Mouse (Mus musculus): ENCODE measurements around the gene Zswim3. TPM values are rescaled to one million over a fixed set of nuclear protein-coding genes. Genes with fewer than 3 reads are reported as not detected.

The Zswim3 gene
- total RNA-seq, 2 experiments from 2014 or later = 2.3 to 3.4 TPM

Other genes with a start within 250 kb of the Zswim3 start
- not detected in 2 replicates for gene Wfdc2, start 242.7 kb upstream of the Zswim3 start, total RNA-seq (2015)
- not detected in 2 replicates for gene Wfdc2, start 242.7 kb upstream of the Zswim3 start, total RNA-seq (2017)
- gene Spint3, start 231.6 kb upstream of the Zswim3 start, total RNA-seq (2015) = not detected in 2 replicates
- not detected in 2 replicates for gene Spint3, start 231.6 kb upstream of the Zswim3 start, total RNA-seq (2017)
- not detected in 2 replicates for gene Wfdc6a, start 219.7 kb upstream of the Zswim3 start, total RNA-seq (2015)
- gene Wfdc6a, start 219.7 kb upstream of the Zswim3 start, total RNA-seq (2017) = not detected in 2 replicates
- not detected in 2 replicates for gene Eppin, start 211.5 kb upstream of the Zswim3 start, total RNA-seq (2015)
- gene Eppin, start 211.5 kb upstream of the Zswim3 start, total RNA-seq (2017) = not detected in 2 replicates
- gene Wfdc6b, start 191.6 kb upstream of the Zswim3 start, total RNA-seq (2015) = not detected in 2 replicates
- gene Wfdc6b, start 191.6 kb upstream of the Zswim3 start, total RNA-seq (2017) = not detected in 2 replicates
- not detected in 2 replicates for gene Wfdc8, start 191.5 kb upstream of the Zswim3 start, total RNA-seq (2015)
- not detected in 2 replicates for gene Wfdc8, start 191.5 kb upstream of the Zswim3 start, total RNA-seq (2017)
- gene Wfdc16, start 166.3 kb upstream of the Zswim3 start, total RNA-seq (2015) = not detected in 2 replicates
- not detected in 2 replicates for gene Wfdc16, start 166.3 kb upstream of the Zswim3 start, total RNA-seq (2017)
- not detected in 2 replicates for gene Wfdc10, start 149.1 kb upstream of the Zswim3 start, total RNA-seq (2015)
- gene Wfdc10, start 149.1 kb upstream of the Zswim3 start, total RNA-seq (2017) = not detected in 2 replicates
- gene Wfdc9, start 148.5 kb upstream of the Zswim3 start, total RNA-seq (2015) = not detected in 2 replicates
- gene Wfdc9, start 148.5 kb upstream of the Zswim3 start, total RNA-seq (2017) = not detected in 2 replicates
- not detected in 2 replicates for gene Wfdc11, start 131.0 kb upstream of the Zswim3 start, total RNA-seq (2015)
- not detected in 2 replicates for gene Wfdc11, start 131.0 kb upstream of the Zswim3 start, total RNA-seq (2017)
- not detected in 2 replicates for gene Wfdc13, start 120.0 kb upstream of the Zswim3 start, total RNA-seq (2015)
- gene Wfdc13, start 120.0 kb upstream of the Zswim3 start, total RNA-seq (2017) = not detected in 2 replicates
- gene Spint4, start 106.6 kb upstream of the Zswim3 start, total RNA-seq (2015) = not detected in 2 replicates
- gene Spint4, start 106.6 kb upstream of the Zswim3 start, total RNA-seq (2017) = not detected in 2 replicates
- gene Spint5, start 89.8 kb upstream of the Zswim3 start, total RNA-seq (2015) = not detected in 2 replicates
- gene Spint5, start 89.8 kb upstream of the Zswim3 start, total RNA-seq (2017) = not detected in 2 replicates
- gene Wfdc3, start 59.2 kb upstream of the Zswim3 start, total RNA-seq (2015) = 1.0 TPM in 1 of 2 replicates, not detected in the other
- gene Wfdc3, start 59.2 kb upstream of the Zswim3 start, total RNA-seq (2017) = not detected in 2 replicates
- 27.3 and 28.5 TPM in 2 replicates for gene Dnttip1, start 59.1 kb upstream of the Zswim3 start, total RNA-seq (2015)
- 18.5 and 27.0 TPM in 2 replicates for gene Dnttip1, start 59.1 kb upstream of the Zswim3 start, total RNA-seq (2017)
- gene Ube2c, start 35.2 kb upstream of the Zswim3 start, total RNA-seq (2015) = 330 and 340 TPM in 2 replicates
- gene Ube2c, start 35.2 kb upstream of the Zswim3 start, total RNA-seq (2017) = 228 and 247 TPM in 2 replicates
- not detected in 2 replicates for gene Tnnc2, start 25.1 kb upstream of the Zswim3 start, total RNA-seq (2015)
- gene Tnnc2, start 25.1 kb upstream of the Zswim3 start, total RNA-seq (2017) = not detected in 2 replicates
- gene Snx21, start 19.3 kb upstream of the Zswim3 start, total RNA-seq (2015) = 5.2 and 5.5 TPM in 2 replicates
- 3.2 and 5.0 TPM in 2 replicates for gene Snx21, start 19.3 kb upstream of the Zswim3 start, total RNA-seq (2017)
- 20.4 and 20.8 TPM in 2 replicates for gene Acot8, start 216 bp upstream of the Zswim3 start, total RNA-seq (2015)
- 28.8 and 28.9 TPM in 2 replicates for gene Acot8, start 216 bp upstream of the Zswim3 start, total RNA-seq (2017)
- 5.7 and 6.4 TPM in 2 replicates for gene Zswim1, start 17.6 kb downstream of the Zswim3 start, total RNA-seq (2015)
- 2.9 TPM in 2 replicates for gene Zswim1, start 17.6 kb downstream of the Zswim3 start, total RNA-seq (2017)
- not detected in 2 replicates for gene Spata25, start 23.4 kb downstream of the Zswim3 start, total RNA-seq (2015)
- gene Spata25, start 23.4 kb downstream of the Zswim3 start, total RNA-seq (2017) = not detected in 2 replicates
- 192 and 200 TPM in 2 replicates for gene Ctsa, start 27.8 kb downstream of the Zswim3 start, total RNA-seq (2015)
- 224 and 228 TPM in 2 replicates for gene Ctsa, start 27.8 kb downstream of the Zswim3 start, total RNA-seq (2017)
- gene Neurl2, start 28.4 kb downstream of the Zswim3 start, total RNA-seq (2015) = 2.7 and 3.4 TPM in 2 replicates
- 1.6 and 1.8 TPM in 2 replicates for gene Neurl2, start 28.4 kb downstream of the Zswim3 start, total RNA-seq (2017)
- gene Pltp, start 52.6 kb downstream of the Zswim3 start, total RNA-seq (2015) = 3.8 and 7.1 TPM in 2 replicates
- 1.8 and 3.6 TPM in 2 replicates for gene Pltp, start 52.6 kb downstream of the Zswim3 start, total RNA-seq (2017)
- 38.4 and 47.1 TPM in 2 replicates for gene Pcif1, start 74.2 kb downstream of the Zswim3 start, total RNA-seq (2015)
- gene Pcif1, start 74.2 kb downstream of the Zswim3 start, total RNA-seq (2017) = 31.2 and 33.4 TPM in 2 replicates
- gene Zfp335, start 106.7 kb downstream of the Zswim3 start, total RNA-seq (2015) = 15.6 and 16.1 TPM in 2 replicates
- 9.4 and 10.0 TPM in 2 replicates for gene Zfp335, start 106.7 kb downstream of the Zswim3 start, total RNA-seq (2017)
- gene Mmp9, start 135.7 kb downstream of the Zswim3 start, total RNA-seq (2015) = 326 and 367 TPM in 2 replicates
- 217 and 317 TPM in 2 replicates for gene Mmp9, start 135.7 kb downstream of the Zswim3 start, total RNA-seq (2017)
- gene Slc12a5, start 155.7 kb downstream of the Zswim3 start, total RNA-seq (2015) = 0.91 and 1.3 TPM in 2 replicates
- 0.48 and 0.89 TPM in 2 replicates for gene Slc12a5, start 155.7 kb downstream of the Zswim3 start, total RNA-seq (2017)
- gene Ncoa5, start 229.8 kb downstream of the Zswim3 start, total RNA-seq (2015) = 9.3 and 9.8 TPM in 2 replicates
- gene Ncoa5, start 229.8 kb downstream of the Zswim3 start, total RNA-seq (2017) = 15.6 and 26.8 TPM in 2 replicates